Comparison of ENCODE assay signal across 23 mouse cellular contexts in the genomic region with DNA sequence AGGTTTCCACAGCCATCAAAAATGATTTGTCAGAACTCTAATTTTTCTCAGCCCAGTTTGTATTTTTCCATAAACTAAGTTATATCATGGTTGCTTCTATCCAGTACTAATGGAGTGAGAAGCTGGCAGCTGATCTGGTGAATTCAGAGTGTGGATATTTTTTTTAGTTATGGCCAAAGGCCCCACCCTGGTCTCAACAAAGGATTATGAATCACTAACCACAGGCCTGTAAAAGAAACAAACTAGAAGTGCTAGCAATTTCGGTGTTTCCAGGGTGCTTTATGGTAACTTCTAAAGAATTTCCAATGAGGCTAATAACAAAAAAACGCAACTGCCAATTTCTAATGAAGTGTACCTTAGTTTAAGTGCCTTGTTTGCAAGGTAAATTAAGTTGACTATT.
"Had no signal": no experiment of that assay in that cellular context is flagged by ENCODE, and none has a peak within 500 bp of the region (broad histone marks: within the 10 kb centered on the region; RNA-seq: fewer than 3 reads in every experiment).

No protein-coding gene starts in this region.

- H3K9ac ChIP-seq: limb, embryonic 12.5 days; limb, embryonic 15.5 days; liver, embryonic 15.5 days; lung, embryonic 15.5 days; midbrain, embryonic 12.5 days; midbrain, embryonic 15.5 days had no signal

- H3K4me3 ChIP-seq: layer of hippocampus, adult 2 months; limb, embryonic 12.5 days; limb, embryonic 15.5 days; liver, embryonic 15.5 days; lung, embryonic 15.5 days; midbrain, embryonic 12.5 days; midbrain, embryonic 15.5 days had no signal

- H3K4me1 ChIP-seq: limb, embryonic 15.5 days; liver, embryonic 15.5 days; lung, embryonic 15.5 days; midbrain, embryonic 12.5 days; midbrain, embryonic 15.5 days had no signal

- H3K27ac ChIP-seq: kidney, postnatal 0 days; layer of hippocampus, adult 2 months; limb, embryonic 12.5 days; limb, embryonic 15.5 days; liver, embryonic 15.5 days; lung, embryonic 15.5 days; macrophage; midbrain, embryonic 15.5 days; stomach, postnatal 0 days had no signal

- ATAC-seq: midbrain, embryonic 15.5 days had no signal

- H3K4me2 ChIP-seq: limb, embryonic 12.5 days; limb, embryonic 15.5 days; liver, embryonic 11.5 days; liver, embryonic 15.5 days; lung, embryonic 15.5 days; midbrain, embryonic 12.5 days; midbrain, embryonic 15.5 days had no signal

- DNase-seq: kidney, adult 18-20 months; kidney, postnatal 25 days; layer of hippocampus, adult 9-11 months; left cerebral cortex, postnatal 4 days; lung, adult 18-20 months; lung, postnatal 14 days; right cerebral cortex, adult 18-20 months; right cerebral cortex, postnatal 14 days; right cerebral cortex, postnatal 4 days; thymus, adult 2 months; thymus, postnatal 14 days; thymus, postnatal 4 days had no signal

- H3K9me3 ChIP-seq: limb, embryonic 12.5 days; limb, embryonic 15.5 days; liver, embryonic 15.5 days; lung, embryonic 15.5 days; midbrain, embryonic 12.5 days; midbrain, embryonic 15.5 days had no signal

- H3K27me3 ChIP-seq: limb, embryonic 12.5 days; limb, embryonic 15.5 days; liver, embryonic 15.5 days; lung, embryonic 15.5 days; midbrain, embryonic 12.5 days; midbrain, embryonic 15.5 days had no signal

- H3K36me3 ChIP-seq: lung, embryonic 15.5 days had no signal
